Mouse (Mus musculus) MEL (cell line): Measurements from ENCODE around the gene Msh3. TPM values are rescaled to one million over a fixed set of nuclear protein-coding genes. Genes with fewer than 3 reads are reported as not detected.

Experiments used
- DNase-seq: peaks from one replicate; pipeline ENCODE4 v3.0.0; 2011; ENCODE audit warnings: low read depth, low spot score
- H3K27ac ChIP-seq: 2 replicates; pipeline ENCODE4 v1.5.1; 2012; ENCODE audit warnings: low read depth, mild to moderate bottlenecking, control low read depth, low read length, moderate library complexity; ENCODE audit not compliant: control insufficient read depth
- H3K27me3 ChIP-seq, 2 experiments: fragments of 150-350 bp in 1 of 2; sonication (generic) in 1 of 2; 2 replicates each; pipeline ENCODE4 v1.6.1; 2012; ENCODE audit warnings: low read length in 2 of 2, mild to moderate bottlenecking in 2 of 2, improper control_type of control experiment in 1 of 2, moderate library complexity in 1 of 2; ENCODE audit not compliant: insufficient read depth in 2 of 2, control insufficient read depth in 1 of 2
- H3K36me3 ChIP-seq, 2 experiments: 2 replicates each; pipeline ENCODE4 v1.6.1; 2012 to 2014; ENCODE audit warnings: low read length in 2 of 2, improper control_type of control experiment in 1 of 2, inconsistent platforms in 1 of 2, mild to moderate bottlenecking in 1 of 2; ENCODE audit not compliant: insufficient read depth in 2 of 2, control insufficient read depth in 1 of 2
- H3K4me1 ChIP-seq, 2 experiments: fragments of 150-350 bp in 1 of 2; sonication (generic) in 1 of 2; 2 replicates each; pipeline ENCODE4 v1.6.1; 2012; ENCODE audit warnings: low read length in 2 of 2, improper control_type of control experiment in 1 of 2, mild to moderate bottlenecking in 1 of 2; ENCODE audit not compliant: insufficient read depth in 2 of 2, control insufficient read depth in 1 of 2
- H3K4me3 ChIP-seq, 2 experiments: fragments of 150-350 bp in 1 of 2; sonication (generic) in 1 of 2; 2 replicates each; pipeline ENCODE4 v1.5.1; 2012; ENCODE audit warnings: low read depth in 2 of 2, low read length in 2 of 2, mild to moderate bottlenecking in 2 of 2, moderate library complexity in 2 of 2, control low read depth in 1 of 2, improper control_type of control experiment in 1 of 2; ENCODE audit not compliant: control insufficient read depth in 1 of 2, insufficient read depth in 1 of 2
- H3K79me2 ChIP-seq: 2 replicates; pipeline ENCODE4 v1.6.1; 2012; ENCODE audit warnings: mild to moderate bottlenecking, low read length, moderate library complexity; ENCODE audit not compliant: control insufficient read depth, poor library complexity, insufficient read depth
- H3K9ac ChIP-seq: 2 replicates; pipeline ENCODE4 v1.6.1; 2012; ENCODE audit warnings: low read depth, mild to moderate bottlenecking, control low read depth, low read length, moderate library complexity; ENCODE audit not compliant: control insufficient read depth, poor library complexity, severe bottlenecking
- H3K9me3 ChIP-seq: fragments of 150-350 bp; sonication (generic); replicated peaks from 2 replicates; pipeline ENCODE4 v1.6.1; 2012; ENCODE audit warnings: mild to moderate bottlenecking, low read length, improper control_type of control experiment, moderate library complexity; ENCODE audit not compliant: insufficient read depth
- BHLHE40 ChIP-seq: IDR thresholded peaks from 2 replicates; pipeline ENCODE4 v1.6.1; 2012; ENCODE audit warnings: low read depth, mild to moderate bottlenecking, inconsistent platforms, low read length, improper control_type of control experiment, borderline replicate concordance
- CHD1 ChIP-seq: IDR thresholded peaks from 2 replicates; pipeline ENCODE4 v1.6.1; 2012; ENCODE audit warnings: low read depth, mild to moderate bottlenecking, inconsistent platforms, low read length, improper control_type of control experiment
- E2F4 ChIP-seq: IDR thresholded peaks from 2 replicates; pipeline ENCODE4 v1.6.1; 2011; ENCODE audit warnings: low read depth, low read length, improper control_type of control experiment, borderline replicate concordance
- ELF1 ChIP-seq: IDR thresholded peaks from 2 replicates; pipeline ENCODE4 v1.6.1; 2014; ENCODE audit warnings: low read depth, mild to moderate bottlenecking, inconsistent platforms, low read length, improper control_type of control experiment, moderate library complexity
- EP300 ChIP-seq, 2 experiments: IDR thresholded peaks; 2 replicates each; pipeline ENCODE4 v1.6.1; 2011; ENCODE audit warnings: improper control_type of control experiment in 2 of 2, low read length in 2 of 2, low read depth in 1 of 2, mild to moderate bottlenecking in 1 of 2
- GABPA ChIP-seq: IDR thresholded peaks from 2 replicates; pipeline ENCODE4 v1.6.1; 2012; ENCODE audit warnings: low read depth, mild to moderate bottlenecking, inconsistent platforms, low read length, improper control_type of control experiment, moderate library complexity
- KAT2A ChIP-seq: conservative IDR thresholded peaks from 2 replicates; pipeline ENCODE4 v1.6.1; 2012; ENCODE audit warnings: low read depth, low read length, improper control_type of control experiment, inconsistent platforms
- MAX ChIP-seq: IDR thresholded peaks from 2 replicates; pipeline ENCODE4 v1.6.1; 2011; ENCODE audit warnings: low read length, improper control_type of control experiment
- MXI1 ChIP-seq: IDR thresholded peaks from 2 replicates; pipeline ENCODE4 v1.6.1; 2011; ENCODE audit warnings: mild to moderate bottlenecking, low read depth, low read length, improper control_type of control experiment
- NRF1 ChIP-seq: IDR thresholded peaks from 2 replicates; pipeline ENCODE4 v1.6.1; 2014; ENCODE audit warnings: low read depth, mild to moderate bottlenecking, inconsistent platforms, low read length, improper control_type of control experiment, moderate library complexity; ENCODE audit not compliant: poor library complexity, insufficient read depth, severe bottlenecking
- POLR2A ChIP-seq, 2 experiments: IDR thresholded peaks; 2 replicates each; pipeline ENCODE4 v1.6.1; 2011 to 2012; ENCODE audit warnings: low read length in 2 of 2, mild to moderate bottlenecking in 2 of 2, control low read depth in 1 of 2, improper control_type of control experiment in 1 of 2, low read depth in 1 of 2, moderate library complexity in 1 of 2; ENCODE audit not compliant: control insufficient read depth in 1 of 2, insufficient read depth in 1 of 2, poor library complexity in 1 of 2
- POLR2AphosphoS5 ChIP-seq: IDR thresholded peaks from 2 replicates; pipeline ENCODE4 v1.6.1; 2012; ENCODE audit warnings: low read depth, borderline replicate concordance, mild to moderate bottlenecking, inconsistent platforms, low read length, moderate library complexity, mixed read lengths
- SIN3A ChIP-seq: IDR thresholded peaks from 2 replicates; pipeline ENCODE4 v1.6.1; 2012; ENCODE audit warnings: low read length, improper control_type of control experiment, inconsistent platforms
- TCF12 ChIP-seq: IDR thresholded peaks from 2 replicates; pipeline ENCODE4 v1.6.1; 2014; ENCODE audit warnings: low read depth, mild to moderate bottlenecking, inconsistent platforms, low read length, improper control_type of control experiment, moderate library complexity
- USF2 ChIP-seq, 2 experiments: IDR thresholded peaks; 2 replicates each; pipeline ENCODE4 v1.6.1; 2011 to 2012; ENCODE audit warnings: improper control_type of control experiment in 2 of 2, low read length in 2 of 2, borderline replicate concordance in 1 of 2, inconsistent platforms in 1 of 2, low read depth in 1 of 2, mild to moderate bottlenecking in 1 of 2; ENCODE audit not compliant: insufficient read depth in 1 of 2
- ZC3H11A ChIP-seq: IDR thresholded peaks from 2 replicates; pipeline ENCODE4 v1.6.1; 2012; ENCODE audit warnings: low read depth, mild to moderate bottlenecking, inconsistent platforms, low read length, improper control_type of control experiment
- ZKSCAN1 ChIP-seq: IDR thresholded peaks from 2 replicates; pipeline ENCODE4 v1.6.1; 2012; ENCODE audit warnings: low read depth, mild to moderate bottlenecking, inconsistent platforms, low read length, improper control_type of control experiment, moderate library complexity
- ZNF384 ChIP-seq: IDR thresholded peaks from 2 replicates; pipeline ENCODE4 v1.6.1; 2012; ENCODE audit warnings: low read depth, mild to moderate bottlenecking, inconsistent platforms, low read length, improper control_type of control experiment
- polyA plus RNA-seq, 2 experiments: library from polyadenylated mRNA; stranded (reverse) in 1 of 2; unstranded in 1 of 2; fragments of >175 nt in 1 of 2; fragments of >200 nt in 1 of 2; gene quantifications; 2 replicates each; pipeline versions ENCODE4 v1.2.1 to v1.2.4; 2012; ENCODE audit warnings: low replicate concordance in 2 of 2, low read depth in 1 of 2; ENCODE audit not compliant: insufficient read length in 2 of 2, insufficient read depth in 1 of 2, missing spikeins in 1 of 2
- total RNA-seq: library from RNA; depleted of rRNA; stranded (reverse); fragments of 300-350 nt; gene quantifications from 2 replicates; pipeline ENCODE4 v1.2.3, GENCODE M21; 2012

Msh3 gene
- total and polyA plus RNA-seq, 3 experiments = 14.4 to 17.7 TPM; not detected in 1

GRCm38 (mm10) chr13:92263566-92263965 lies 91.2 kb downstream of the Msh3 start:
- Histone ChIP-seq H3K4me3 (no peak overlapping the region), H3K9ac (no peak overlapping the region), H3K27ac (no peak overlapping the region), H3K9me3 (no peaks in the 10 kb centered on the region), H3K4me1 (no peaks in the 10 kb centered on the region), H3K27me3 (no peaks in the 10 kb centered on the region), H3K36me3 (no peaks in the 10 kb centered on the region; a peak in 1 of 4 replicates), H3K79me2 (no peaks in the 10 kb centered on the region)
- no peak for DNase-seq
- TF ChIP-seq EP300 (IDR thresholded peaks at IDR 0.05; ENCODE audit: low read depth in 1 of 2, low read length in 2 of 2) (no peak), E2F4 (no peak), NRF1 (no peak), POLR2AphosphoS5 (no peak), BHLHE40 (no peak), POLR2A (IDR thresholded peaks at IDR 0.05; ENCODE audit: control insufficient read depth in 1 of 2, insufficient read depth in 1 of 2, low read depth in 1 of 2, low read length in 2 of 2, poor library complexity in 1 of 2) (no peak), ZC3H11A (no peak), TCF12 (no peak), SIN3A (no peak)

- Histone ChIP-seq H3K27me3 (no peaks in the 10 kb centered on the region), H3K4me1 (no peaks in the 10 kb centered on the region), H3K4me3 (no peak overlapping the region), H3K9ac (no peak overlapping the region), H3K79me2 (no peaks in the 10 kb centered on the region), H3K9me3 (no peaks in the 10 kb centered on the region), H3K36me3 (no peaks in the 10 kb centered on the region; a peak in 1 of 4 replicates), H3K27ac (no peak overlapping the region)
- DNase-seq = no peak
- no peak for TF ChIP-seq KAT2A
- no peak for TF ChIP-seq ELF1
- no peak for TF ChIP-seq BHLHE40
- TF ChIP-seq E2F4 = no peak
- TF ChIP-seq CHD1 = no peak
- TF ChIP-seq ZKSCAN1 = no peak
- no peak for TF ChIP-seq SIN3A
- TF ChIP-seq MXI1 = no peak
- TF ChIP-seq ZC3H11A = no peak
- no peak for TF ChIP-seq GABPA
- TF ChIP-seq MAX = no peak
- no peak for TF ChIP-seq ZNF384
- no peak for TF ChIP-seq USF2 (IDR thresholded peaks at IDR 0.05; ENCODE audit: borderline replicate concordance in 1 of 2, insufficient read depth in 1 of 2, low read depth in 1 of 2, low read length in 2 of 2)
Observed at GRCm38 (mm10) chr13:92261329-92261728, 93.5 kb downstream of the Msh3 start.
